Mouse (Mus musculus) left cerebral cortex, adult 8-10 months (tissue): ENCODE measurements around the gene Arih2. TPM values are rescaled to one million over a fixed set of nuclear protein-coding genes. Genes with fewer than 3 reads are reported as not detected.

Experiments used
- DNase-seq, 2 experiments: peaks; one replicate each; pipeline ENCODE4 v3.0.0; 2022; ENCODE audit warnings: low spot score in 2 of 2
- microRNA-seq, 2 experiments: library from miRNA; unstranded; fragments of <30 nt; microRNA quantifications; one replicate each; pipeline ENCODE4 v1.2.0; 2022
- total RNA-seq, 4 experiments: library from RNA; stranded (reverse); gene quantifications; 2 replicates each; pipeline ENCODE4 v1.2.4; 2022

Gene Arih2
- total RNA-seq, 4 experiments from 2014 or later = 51.8 to 55.6 (median 54.2) TPM

- no peak for DNase-seq
Measured at GRCm38 (mm10) chr9:108565881-108566814, 83.0 kb downstream of the Arih2 start.

GRCm38 (mm10) chr9:108564131-108564530, 85.1 kb downstream of the Arih2 start:
- DNase-seq = no peak

- no peak for DNase-seq
Measured at GRCm38 (mm10) chr9:108563671-108564070, 85.5 kb downstream of the Arih2 start.

- DNase-seq = peak; percentile 85 to 93
Measured at GRCm38 (mm10) chr9:108560227-108560841, 88.9 kb downstream of the Arih2 start, which contains the start of gene Impdh2. Gene Impdh2, plus strand, starts transcription at chr9:108560286.

- DNase-seq = no peak
Measured at GRCm38 (mm10) chr9:108559169-108559568, 90.0 kb downstream of the Arih2 start.

Small RNA genes lying within 50 kb of the gene (microRNA-seq; reads per million reads assigned to microRNA genes)
- 0 reads per million in 2 experiments for gene Gm24083
- gene Gm26298 = 0 reads per million in 2 experiments
- 0 reads per million in 2 experiments for gene Mir191
- gene Mir425 = 658 to 773 reads per million in 2 experiments

Other genes starting within 250 kb of the Arih2 start
- gene Ccdc36, start 220.9 kb downstream of the Arih2 start, total RNA-seq = under 1 TPM; 0.15 to 0.37 (median 0.22) TPM
- not detected for gene BC048562, start 212.9 kb downstream of the Arih2 start, total RNA-seq
- 10 to 100 TPM; 35.8 to 46.5 (median 38.4) TPM for gene Ccdc71, start 188.9 kb downstream of the Arih2 start, total RNA-seq
- 10 to 100 TPM; 28.8 to 38.0 (median 34.0) TPM for gene Klhdc8b, start 187.8 kb downstream of the Arih2 start, total RNA-seq
- 10 to 100 TPM; 28.0 to 35.7 (median 30.8) TPM for gene Lamb2, start 169.7 kb downstream of the Arih2 start, total RNA-seq
- gene Usp19, start 158.8 kb downstream of the Arih2 start, total RNA-seq = 100 to 1,000 TPM; 116 to 140 (median 127) TPM
- 10 to 100 TPM; 78.3 to 95.4 (median 86.8) TPM for gene Qars, start 141.7 kb downstream of the Arih2 start, total RNA-seq
- gene Qrich1, start 132.6 kb downstream of the Arih2 start, total RNA-seq = 100 to 1,000 TPM; 140 to 158 (median 155) TPM
- gene Impdh2, start 89.1 kb downstream of the Arih2 start, total RNA-seq = 10 to 100 TPM; 43.7 to 54.7 (median 50.7) TPM
- gene Ndufaf3, start 82.0 kb downstream of the Arih2 start, total RNA-seq = 10 to 100 TPM; 67.2 to 77.5 (median 73.4) TPM
- 10 to 100 TPM; 68.8 to 86.5 (median 73.5) TPM for gene Dalrd3, start 79.5 kb downstream of the Arih2 start, total RNA-seq
- gene Wdr6, start 70.6 kb downstream of the Arih2 start, total RNA-seq = 100 to 1,000 TPM; 129 to 151 (median 133) TPM
- 10 to 100 TPM; 87.5 to 98.6 (median 93.9) TPM for gene P4htm, start 51.7 kb downstream of the Arih2 start, total RNA-seq
- 10 to 100 TPM; 11.1 to 15.8 (median 13.6) TPM for gene Slc25a20, start 12.7 kb upstream of the Arih2 start, total RNA-seq
- 10 to 100 TPM; 45.9 to 52.1 (median 49.3) TPM for gene Prkar2a, start 39.9 kb upstream of the Arih2 start, total RNA-seq
- 100 to 1,000 TPM; 137 to 158 (median 157) TPM for gene Ip6k2, start 134.4 kb upstream of the Arih2 start, total RNA-seq
- gene Nckipsd, start 159.0 kb upstream of the Arih2 start, total RNA-seq = 10 to 100 TPM; 56.8 to 65.8 (median 59.9) TPM
- gene Celsr3, start 176.9 kb upstream of the Arih2 start, total RNA-seq = 10 to 100 TPM; 45.0 to 60.8 (median 50.5) TPM
- 10 to 100 TPM; 10.9 to 21.0 (median 16.6) TPM for gene Slc26a6, start 203.9 kb upstream of the Arih2 start, total RNA-seq